Mouse (Mus musculus) WW6 (cell line): ENCODE measurements around the gene Nin.

Experiments
- DNase-seq: peaks from one replicate; pipeline ENCODE4 v3.0.0-alpha.2; 2013; ENCODE audit warnings: low read depth, low spot score

Nin gene

DNA sequence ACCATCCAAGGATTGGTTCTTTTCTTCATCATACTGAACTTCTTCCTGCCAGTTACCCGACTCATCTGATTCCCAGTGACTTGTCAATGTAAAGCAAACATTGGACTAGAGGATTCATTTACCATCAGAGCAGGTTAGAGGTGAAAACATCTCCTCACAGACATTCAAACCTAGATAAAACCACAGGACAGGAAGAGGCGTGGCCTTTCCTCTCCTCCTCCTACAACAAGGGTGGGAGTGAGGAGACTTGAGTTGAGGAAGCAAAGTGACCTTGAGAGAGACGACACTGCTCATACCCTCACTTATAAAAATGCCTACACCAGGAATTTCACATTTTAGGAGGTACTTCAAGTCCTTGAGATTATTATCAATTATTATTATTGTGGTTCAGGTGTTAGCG, 95.4 kb downstream of the Nin start:
- no peak for DNase-seq

DNA sequence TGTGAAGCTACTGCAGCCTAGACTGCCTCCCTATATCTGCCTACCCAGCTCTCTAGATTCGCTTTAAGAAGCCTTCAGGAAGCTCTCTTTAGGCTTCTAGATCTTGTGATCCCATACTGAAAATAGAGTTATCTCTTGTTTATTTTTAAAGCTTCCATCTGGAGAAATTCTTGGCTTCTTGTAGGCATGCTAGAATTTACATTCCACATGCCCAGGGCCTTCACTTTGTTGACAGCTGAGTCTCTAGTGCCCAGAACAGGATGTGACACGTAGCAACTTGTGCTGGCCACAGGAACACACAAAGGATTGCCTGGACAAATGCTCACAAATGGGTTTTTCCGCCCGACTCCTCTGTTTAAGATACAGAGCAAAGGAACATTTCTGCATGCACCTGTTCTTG, 97.6 kb downstream of the Nin start:
- DNase-seq: no peak

DNA sequence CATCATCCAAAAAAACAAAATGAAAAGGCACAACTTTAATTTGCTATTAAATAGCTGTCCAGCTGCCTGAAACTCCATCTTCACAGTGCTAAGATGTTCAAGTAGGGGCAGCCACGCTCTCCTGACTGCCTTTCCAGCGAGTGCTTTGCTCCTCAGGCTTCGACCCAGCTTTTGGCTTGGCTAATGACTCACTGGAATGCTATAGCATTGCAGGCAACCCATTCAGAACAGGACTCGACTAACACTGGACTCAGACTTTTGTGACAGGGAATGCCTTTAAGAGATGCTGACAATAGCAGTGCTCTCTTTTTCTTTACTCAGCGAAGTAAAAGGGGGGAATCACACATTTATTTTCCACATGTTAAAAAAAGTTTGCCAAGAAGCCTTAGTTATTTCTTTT, 101.8 kb downstream of the Nin start:
- DNase-seq: no peak

DNA sequence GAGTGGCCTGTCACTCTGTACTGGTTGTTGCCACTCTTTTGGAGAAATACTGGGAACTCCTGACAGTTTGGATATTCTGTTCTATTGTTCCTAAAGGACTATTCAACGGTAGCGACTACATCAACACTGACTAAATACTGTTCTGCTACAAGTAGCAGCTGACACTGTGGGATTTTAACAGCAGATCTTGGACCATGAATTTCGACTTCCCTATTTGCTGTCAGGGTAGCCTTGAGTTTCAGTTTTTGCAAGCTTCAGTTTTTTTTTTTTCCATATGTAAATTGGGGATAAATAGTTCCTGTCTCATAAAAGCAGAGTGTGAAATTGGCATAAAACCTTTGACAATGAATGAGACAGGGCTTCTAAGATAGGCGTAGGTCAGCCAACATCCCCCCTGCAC, 103.2 kb downstream of the Nin start:
- no peak for DNase-seq

DNA sequence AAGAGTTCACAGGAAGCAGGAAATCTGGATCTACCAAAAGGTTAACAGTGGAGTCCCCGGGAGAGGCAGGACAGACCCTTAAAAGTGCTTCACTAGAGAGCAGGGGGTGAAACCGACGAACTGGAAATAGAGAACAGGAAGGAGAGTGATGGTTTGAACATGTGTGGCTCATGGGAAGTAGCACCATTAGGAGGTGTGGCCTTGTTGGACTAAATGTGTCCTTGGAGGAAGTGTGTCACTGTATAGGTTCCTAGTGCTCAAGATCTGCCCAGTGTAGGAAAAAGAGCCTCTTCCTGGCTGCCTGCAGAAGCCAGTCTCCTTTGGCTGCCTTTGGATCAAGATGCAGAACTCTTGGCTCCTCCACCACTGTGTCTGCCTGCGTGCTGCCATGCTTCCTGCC, 108.4 kb downstream of the Nin start:
- no peak for DNase-seq

DNA sequence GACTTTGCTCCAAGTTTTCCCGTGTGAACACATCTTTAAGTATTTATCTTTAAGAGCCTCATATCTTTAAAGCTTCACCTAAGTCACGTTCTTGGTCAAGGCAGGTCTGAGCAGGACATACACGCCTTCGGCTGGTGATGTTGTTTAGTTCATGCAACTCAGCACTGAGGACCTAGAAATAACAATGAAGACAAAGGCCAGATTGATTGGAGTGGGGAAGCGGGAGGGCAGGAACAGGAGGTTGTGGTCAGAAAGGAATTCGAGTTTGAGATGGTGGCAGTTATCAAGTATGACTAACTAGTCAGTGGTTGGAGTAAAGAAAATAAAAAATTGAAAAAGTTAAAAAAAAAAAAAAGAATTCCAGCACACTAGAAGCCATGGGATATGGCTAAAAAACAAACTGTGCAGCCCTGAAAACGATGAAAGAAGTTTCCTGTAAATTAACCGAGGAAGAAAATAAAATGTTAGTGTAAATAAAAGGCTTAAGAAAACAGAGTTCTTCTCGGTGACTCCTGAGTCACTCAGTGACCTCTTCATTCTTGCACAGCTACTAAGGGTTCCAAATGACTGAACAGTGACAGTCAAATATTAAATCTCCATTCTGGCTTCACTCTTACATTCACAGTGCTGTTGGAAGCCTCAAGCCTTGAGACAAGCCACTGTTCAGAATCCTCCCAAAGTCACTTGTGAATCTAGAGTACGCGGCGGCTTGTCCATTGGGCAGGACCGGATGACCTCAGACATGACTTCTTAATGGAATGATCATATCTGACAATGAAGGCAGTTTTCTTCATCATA, 115.1 kb downstream of the Nin start:
- no peak for DNase-seq

DNA sequence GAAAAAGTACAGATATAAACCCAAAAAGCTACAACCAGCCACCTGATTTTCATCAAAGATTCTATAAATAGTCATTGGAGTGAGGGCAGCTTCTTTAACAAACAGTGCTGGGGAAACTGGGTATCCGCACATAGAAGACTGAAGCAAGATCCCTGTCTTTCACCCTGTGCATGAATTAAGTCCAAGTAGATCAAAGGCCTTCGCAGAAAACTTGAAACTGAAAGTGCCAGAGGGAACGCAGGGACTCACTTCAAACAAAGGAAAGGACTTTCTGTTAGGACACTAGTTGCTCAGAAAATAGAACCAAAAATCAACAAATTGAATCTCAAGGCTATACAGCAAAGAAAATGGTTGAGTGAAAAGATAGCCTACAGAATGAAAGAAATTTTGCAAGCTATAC, 118.1 kb downstream of the Nin start:
- no peak for DNase-seq

DNA sequence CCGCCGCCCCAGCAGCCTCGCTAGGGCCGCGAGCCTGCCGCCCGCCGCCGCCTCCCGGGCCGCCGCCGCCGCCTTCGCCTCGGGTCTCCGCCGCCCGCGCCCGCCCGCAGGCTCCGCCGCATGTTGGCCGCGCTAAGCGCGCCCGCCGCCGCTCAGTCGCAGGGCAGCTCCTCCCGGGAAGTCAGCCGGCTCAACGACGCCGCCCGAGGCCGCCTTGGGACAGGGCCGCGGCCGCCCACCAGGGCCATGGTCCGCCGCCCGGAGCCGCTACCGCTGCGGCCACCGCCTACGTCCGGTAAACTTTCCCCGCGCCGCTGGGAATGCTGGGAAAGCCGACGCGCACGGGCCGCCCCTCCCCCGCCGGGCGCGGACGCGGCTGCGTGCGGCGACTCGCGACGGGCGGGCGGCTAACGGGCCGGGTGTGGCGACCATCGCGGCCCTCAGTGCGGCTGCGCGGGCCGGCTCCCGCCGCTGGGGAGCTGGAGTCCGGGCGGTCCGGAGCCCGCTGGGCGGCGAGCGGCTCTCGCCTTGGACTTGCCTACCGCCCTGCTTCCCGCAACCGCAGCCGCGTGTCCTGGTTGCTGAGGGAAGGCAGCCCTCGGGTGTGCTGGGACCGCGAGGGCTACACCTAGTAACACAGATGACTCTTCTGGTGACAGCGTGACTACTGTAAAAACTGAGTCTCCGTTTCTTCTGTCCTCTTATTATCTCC, 126.6 kb downstream of the Nin start, which contains the start of gene Sav1:
Gene Sav1, minus strand, starts transcription at position 217 of the 712 bp plus-strand sequence.
- peak; percentile 39 for DNase-seq

DNA sequence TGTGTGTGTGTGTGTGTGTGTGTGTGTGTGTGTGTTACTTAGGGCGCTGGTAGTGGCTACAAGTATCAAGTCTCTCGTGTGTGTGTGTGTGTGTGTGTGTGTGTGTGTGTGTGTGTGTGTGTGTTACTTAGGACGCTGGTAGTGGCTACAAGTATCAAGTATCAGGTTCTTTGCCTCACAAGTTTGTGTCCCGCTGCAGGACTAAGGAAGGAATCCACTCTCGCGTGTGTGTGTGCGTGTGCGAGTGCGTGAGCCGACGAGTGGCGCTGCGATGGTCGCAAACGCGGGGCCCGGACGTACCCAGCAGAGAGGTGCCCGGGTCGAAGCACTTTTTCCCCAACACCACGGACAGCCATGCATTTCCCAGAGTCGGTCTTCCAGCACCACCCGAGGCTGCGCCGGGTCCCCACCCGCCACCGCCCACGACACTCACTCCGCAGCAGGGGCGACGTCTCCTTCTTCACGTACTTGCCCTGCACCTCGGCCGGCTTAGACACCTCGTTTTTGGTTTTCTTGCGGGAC, 127.2 kb downstream of the Nin start:
- no peak for DNase-seq

DNA sequence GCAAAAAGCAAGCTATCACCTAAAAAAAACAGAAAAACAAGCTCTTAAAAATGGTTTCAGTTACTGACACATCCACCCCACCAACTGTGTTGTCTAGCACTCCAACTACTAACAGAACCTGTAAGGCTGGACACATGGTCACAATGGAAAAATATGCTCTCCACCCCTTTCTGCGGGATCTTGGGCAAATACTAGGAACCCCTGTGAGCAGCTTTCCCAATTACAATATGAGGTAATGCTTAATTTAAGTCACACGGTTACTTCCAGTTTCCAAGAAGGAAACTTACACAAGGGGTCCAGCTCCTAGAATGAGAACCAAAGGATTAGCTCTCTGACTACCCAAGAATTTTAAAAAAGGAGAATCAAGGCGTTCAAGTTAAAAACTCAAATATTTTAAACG, 128.0 kb downstream of the Nin start:
- DNase-seq: no peak

DNA sequence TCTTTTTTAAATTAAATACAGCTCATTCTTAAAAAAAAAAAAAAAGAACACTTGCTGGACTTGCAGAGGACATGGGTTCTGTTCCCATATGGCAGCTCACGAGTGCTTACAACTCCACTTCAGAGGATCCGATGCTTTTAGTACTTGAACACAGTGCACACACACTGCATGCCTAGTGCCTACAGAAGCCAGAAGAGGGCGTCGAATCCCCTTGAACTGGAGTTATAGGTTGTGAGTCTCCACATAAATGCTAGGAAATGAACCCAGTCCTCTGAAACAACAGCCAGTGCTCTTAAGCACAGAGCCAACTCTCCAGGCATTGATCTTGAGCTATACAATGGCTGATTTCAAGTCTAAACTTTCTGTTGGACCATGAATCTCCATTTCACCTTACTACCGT, 130.6 kb downstream of the Nin start:
- no peak for DNase-seq

DNA sequence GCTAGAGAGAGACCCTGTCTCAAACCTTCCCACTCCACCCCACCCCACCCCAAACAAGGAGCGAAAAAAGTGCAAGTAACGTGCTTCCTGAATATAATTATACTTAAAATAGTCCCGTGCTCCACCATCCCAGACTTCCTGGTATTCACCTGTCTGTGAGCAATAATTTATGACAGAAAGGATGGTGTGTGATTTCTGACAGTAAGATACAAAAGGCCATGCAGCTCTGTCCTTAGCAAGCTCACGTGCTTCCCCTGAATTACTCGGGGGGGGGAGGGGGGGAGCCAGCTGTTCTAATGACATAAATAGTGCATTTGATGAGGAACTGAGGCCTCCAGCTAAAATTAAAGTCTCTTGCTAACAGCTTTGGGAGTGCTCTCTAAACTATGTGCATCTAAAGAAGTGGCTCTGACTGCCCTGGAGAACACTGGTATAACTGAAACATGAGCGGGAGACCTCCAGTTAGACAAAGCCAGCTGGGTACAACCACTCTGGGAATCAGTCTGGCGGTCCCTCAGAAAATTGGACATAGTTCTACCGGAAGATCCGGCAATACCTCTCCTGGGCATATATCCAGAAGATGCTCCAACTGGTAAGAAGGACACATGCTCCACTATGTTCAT, 136.0 kb downstream of the Nin start:
- no peak for DNase-seq

DNA sequence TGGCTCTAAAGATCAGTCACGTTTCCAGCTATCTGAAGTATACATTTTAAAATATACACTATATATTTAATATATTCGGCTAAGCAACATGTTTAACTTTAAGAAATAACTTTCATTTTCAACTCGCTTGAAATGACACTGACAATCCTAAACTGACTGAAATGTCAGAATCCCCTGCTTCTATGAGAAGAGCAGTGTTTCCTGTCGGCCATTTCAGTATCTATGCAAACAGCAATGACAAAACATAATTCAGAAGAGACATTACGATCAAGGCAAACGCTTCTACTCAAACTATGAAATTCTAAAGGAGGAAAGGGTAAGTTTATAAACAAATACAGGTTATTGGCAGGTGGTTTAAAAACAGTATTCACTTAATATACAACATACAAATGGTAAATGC, 136.8 kb downstream of the Nin start:
- DNase-seq: no peak

DNA sequence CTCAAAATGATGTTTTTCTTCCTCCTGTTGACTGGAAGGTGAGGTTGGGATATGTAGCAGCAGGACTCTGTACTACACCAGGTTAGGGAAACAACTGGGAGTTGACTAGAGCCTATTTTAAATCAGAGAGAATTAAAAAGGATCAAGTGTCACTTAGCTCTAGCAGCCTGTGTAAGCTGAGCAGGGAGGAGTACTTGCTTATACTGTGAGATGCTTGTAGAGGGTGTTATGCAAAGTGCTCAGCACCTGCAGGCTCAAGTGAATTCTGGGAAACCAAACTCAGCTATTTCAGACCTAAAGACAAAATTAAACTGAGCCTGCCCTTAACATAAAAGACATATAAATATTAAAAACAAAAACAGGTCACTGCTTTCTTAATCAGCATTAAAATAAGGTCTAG, 139.9 kb downstream of the Nin start:
- no peak for DNase-seq

DNA sequence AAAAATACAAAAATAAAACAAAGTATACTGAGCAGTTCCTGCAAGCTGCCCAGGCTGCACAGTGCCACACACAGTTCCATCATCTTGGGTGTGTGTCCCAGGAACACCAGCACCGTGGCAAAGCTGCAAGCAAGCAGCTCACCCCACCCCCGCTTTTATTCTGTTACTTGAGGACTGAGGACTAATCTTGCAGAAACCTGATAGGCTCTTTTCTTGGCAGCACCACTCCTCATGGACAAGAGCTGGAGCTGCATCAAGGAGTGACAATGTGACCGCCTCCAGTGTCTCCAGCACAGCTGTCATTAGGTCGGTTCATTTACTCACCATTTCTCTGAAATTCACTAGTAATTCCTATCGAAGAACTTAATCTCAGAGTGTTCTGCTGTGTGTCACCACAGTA, 145.4 kb downstream of the Nin start:
- no peak for DNase-seq

DNA sequence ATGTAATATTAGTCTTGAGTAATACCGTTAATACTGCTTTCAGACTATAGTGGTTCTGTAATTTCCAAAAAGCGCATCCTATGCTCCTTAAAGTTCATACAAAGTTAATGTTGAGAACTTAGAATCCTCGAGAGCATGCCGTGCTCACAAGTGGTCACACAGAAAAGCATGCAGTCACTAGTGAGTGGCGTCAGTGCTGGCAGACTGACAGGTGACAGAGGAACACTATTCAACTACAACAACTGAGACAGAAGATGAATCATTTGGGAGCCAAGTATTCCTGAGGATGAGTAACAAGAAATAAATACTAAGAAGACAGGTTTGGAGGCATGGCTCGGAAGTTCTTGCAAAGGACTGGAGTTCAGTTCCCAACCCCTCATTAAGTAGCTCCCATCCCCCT, 146.4 kb downstream of the Nin start:
- no peak for DNase-seq

DNA sequence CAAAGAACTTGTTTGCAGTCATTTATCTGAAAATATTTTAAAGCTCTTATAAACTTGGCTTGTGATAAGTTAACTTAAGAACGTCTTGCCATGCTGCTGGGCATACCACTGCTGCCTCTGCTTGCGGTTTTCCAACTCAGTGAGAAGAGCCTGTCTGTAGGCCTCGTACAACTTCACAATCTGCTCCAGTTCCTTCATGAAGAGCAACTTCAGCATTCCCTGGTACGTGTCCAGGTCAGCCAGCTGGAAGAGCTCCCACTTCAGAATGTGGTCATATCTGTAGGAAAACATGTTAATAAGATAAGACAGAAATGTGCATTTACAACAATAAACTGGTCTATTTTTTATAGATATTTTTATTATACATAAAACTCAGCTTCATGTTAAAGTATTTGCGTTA, 147.4 kb downstream of the Nin start:
- no peak for DNase-seq

DNA sequence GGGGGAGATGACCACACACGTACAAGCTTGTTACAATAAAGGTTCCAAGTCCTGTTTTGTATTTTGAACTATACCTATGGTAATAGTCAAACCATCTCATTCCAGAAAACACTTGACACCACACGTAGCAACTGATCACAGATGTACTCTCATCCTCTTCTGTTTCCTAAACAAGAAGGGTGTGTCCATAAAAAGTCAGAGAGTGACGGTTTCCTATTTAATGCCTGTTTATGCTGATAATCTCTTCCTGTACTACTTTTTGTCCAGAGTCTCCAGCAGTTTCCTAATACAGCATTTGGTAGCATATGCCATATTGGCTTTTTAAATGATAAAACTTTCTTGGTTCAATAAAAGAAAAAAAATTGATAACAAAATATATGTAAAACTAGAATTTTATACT, 147.9 kb downstream of the Nin start:
- DNase-seq: no peak

DNA sequence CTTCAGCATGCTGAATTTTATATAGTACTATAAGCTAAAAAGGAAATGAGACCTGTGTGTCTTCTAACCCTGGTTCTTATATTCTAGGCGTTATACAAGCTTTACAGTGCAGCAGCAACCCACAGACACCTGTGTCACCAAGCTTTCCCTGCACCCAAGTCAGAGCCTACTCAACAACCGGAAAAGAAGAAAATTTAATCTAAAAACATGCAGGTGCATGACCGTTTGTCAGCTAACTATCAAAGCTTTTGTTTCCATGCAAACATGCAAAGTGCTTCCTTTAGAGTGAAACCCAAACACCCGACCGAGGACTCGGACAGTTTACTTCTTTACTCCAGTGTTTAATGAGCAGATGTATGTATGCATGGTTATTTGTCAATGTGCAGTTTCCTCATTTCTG, 150.4 kb downstream of the Nin start:
- DNase-seq: no peak

DNA sequence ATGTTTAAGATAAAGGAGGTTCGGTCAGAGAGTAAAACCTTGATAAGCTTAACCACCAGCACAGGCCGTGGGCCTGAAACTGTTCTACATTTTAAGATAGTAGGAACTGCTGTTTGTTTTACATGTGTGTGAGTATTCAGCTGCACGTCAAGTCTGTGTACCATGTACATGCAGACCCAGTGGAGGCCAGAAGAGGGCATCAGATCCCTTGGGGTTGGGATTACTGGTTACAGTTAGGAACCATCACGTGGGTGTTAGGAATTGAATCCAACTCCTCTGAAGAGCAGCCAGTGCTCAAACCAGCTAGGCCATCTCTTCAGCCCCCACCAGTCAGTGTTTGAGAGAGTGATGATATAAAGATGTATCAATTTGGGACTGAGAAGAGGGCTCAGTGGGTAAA, 151.0 kb downstream of the Nin start:
- no peak for DNase-seq
